Mouse (Mus musculus) liver, adult 2 months (tissue): Measurements from ENCODE around the gene Tsc22d3. TPM values are rescaled to one million over a fixed set of nuclear protein-coding genes. Genes with fewer than 3 reads are reported as not detected.

ENCODE experiments used
- DNase-seq: peaks from one replicate; pipeline ENCODE4 v3.0.0-alpha.2; 2011; ENCODE audit warnings: low read depth, low spot score; ENCODE audit errors: extremely low read depth
- H3K27ac ChIP-seq: fragments of 200-500 bp; replicated peaks from 2 replicates; pipeline ENCODE4 v1.5.1; 2012; ENCODE audit warnings: low read depth, mild to moderate bottlenecking, control low read depth, inconsistent platforms, low read length; ENCODE audit not compliant: insufficient read depth
- H3K27me3 ChIP-seq: fragments of 200-500 bp; 2 replicates; pipeline ENCODE4 v1.6.1; 2012; ENCODE audit warnings: mild to moderate bottlenecking, moderate library complexity, low read length, inconsistent platforms; ENCODE audit not compliant: control insufficient read depth, insufficient read depth
- H3K36me3 ChIP-seq: fragments of 200-500 bp; 2 replicates; pipeline ENCODE4 v1.6.1; 2012; ENCODE audit warnings: low read length, inconsistent platforms; ENCODE audit not compliant: control insufficient read depth, insufficient read depth
- H3K4me1 ChIP-seq: fragments of 200-500 bp; 2 replicates; pipeline ENCODE4 v1.6.1; 2011; ENCODE audit warnings: low read length; ENCODE audit not compliant: control insufficient read depth, insufficient read depth
- H3K4me3 ChIP-seq: fragments of 200-500 bp; 2 replicates; pipeline ENCODE4 v1.5.1; 2011; ENCODE audit warnings: low read depth, mild to moderate bottlenecking, control low read depth, low read length, moderate library complexity; ENCODE audit not compliant: insufficient read depth
- H3K79me2 ChIP-seq: fragments of 200-500 bp; 2 replicates; pipeline ENCODE4 v1.6.1; 2012; ENCODE audit warnings: inconsistent platforms, mild to moderate bottlenecking, low read length, moderate library complexity; ENCODE audit not compliant: control insufficient read depth, insufficient read depth
- H3K9ac ChIP-seq: fragments of 200-500 bp; 2 replicates; pipeline ENCODE4 v1.6.1; 2012; ENCODE audit warnings: low read depth, mild to moderate bottlenecking, control low read depth, inconsistent platforms, low read length
- CTCF ChIP-seq: fragments of 200-500 bp; IDR thresholded peaks from 2 replicates; pipeline ENCODE4 v1.5.1; 2011; ENCODE audit warnings: low read depth, low read length, control low read depth
- POLR2A ChIP-seq: fragments of 200-500 bp; IDR thresholded peaks from 2 replicates; pipeline ENCODE4 v1.6.1; 2011; ENCODE audit warnings: low read length, control low read depth; ENCODE audit not compliant: insufficient read depth; ENCODE audit errors: extremely low read depth
- WGBS: fragments of 180-500 bp; shearing (Covaris S2); methylation state at CpG from one replicate; pipeline ENCODE4 v1.1.7; 2018; 5-methylcytosine and 5-hydroxymethylcytosine counted together
- polyA plus RNA-seq: library from polyadenylated mRNA; depleted of rRNA; stranded (reverse); fragments of >200 nt; gene quantifications from 2 replicates; pipeline ENCODE4 v1.2.3, GENCODE M21; 2012
- total RNA-seq: library from RNA; depleted of rRNA; stranded (reverse); fragments of >200 nt; gene quantifications from 2 replicates; pipeline ENCODE4 v1.2.3, GENCODE M21; 2014

Tsc22d3 gene
- total and polyA plus RNA-seq, 2 experiments, result 56.1 to 194 TPM

GRCm38 (mm10) chrX:140572702-140573338, 27.6 kb downstream of the Tsc22d3 start:
- DNase-seq, result no peak
- Histone ChIP-seq H3K27ac (no peak overlapping the region), H3K27me3 (no peaks in the 10 kb centered on the region), H3K36me3 (peaks cover 7% of the 10 kb centered on the region; the same call in 1 of the 2 replicates), H3K79me2 (no peaks in the 10 kb centered on the region), H3K4me3 (no peak overlapping the region), H3K9ac (no peak overlapping the region), H3K4me1 (peaks cover 16% of the 10 kb centered on the region)
- 50% methylated on average over 2 of the region's 2 CpGs for WGBS
- no peak for TF ChIP-seq CTCF
- TF ChIP-seq POLR2A, result no peak

- H3K27ac ChIP-seq, result peak overlapping the region; percentile 71
- no peaks in the 10 kb centered on the region for H3K27me3 ChIP-seq
- no peak overlapping the region for H3K9ac ChIP-seq
- peaks cover 3% of the 10 kb centered on the region; the same call in 1 of the 2 replicates for H3K36me3 ChIP-seq
- H3K4me1 ChIP-seq, result peaks cover 30% of the 10 kb centered on the region
- WGBS, result 69% methylated on average over 1 of the region's 1 CpGs
- H3K4me3 ChIP-seq, result no peak overlapping the region
- no peaks in the 10 kb centered on the region for H3K79me2 ChIP-seq
- DNase-seq, result peak; percentile 43
- no peak for TF ChIP-seq POLR2A
- TF ChIP-seq CTCF, result no peak
Measured at GRCm38 (mm10) chrX:140569595-140569994, 30.9 kb downstream of the Tsc22d3 start.

- WGBS, result 0% methylated on average over 1 of the region's 1 CpGs
- peaks cover 36% of the 10 kb centered on the region for H3K4me1 ChIP-seq
- peak; percentile 89 for DNase-seq
- no peak overlapping the region for H3K9ac ChIP-seq
- no peak overlapping the region for H3K4me3 ChIP-seq
- peak overlapping the region; percentile 93 for H3K27ac ChIP-seq
- TF ChIP-seq POLR2A (no peak), CTCF (no peak)
- no peaks in the 10 kb centered on the region for H3K79me2 ChIP-seq
- peaks cover 2% of the 10 kb centered on the region; the same call in 1 of the 2 replicates for H3K36me3 ChIP-seq
- no peaks in the 10 kb centered on the region for H3K27me3 ChIP-seq
Measured at GRCm38 (mm10) chrX:140567711-140568407, 32.6 kb downstream of the Tsc22d3 start.

GRCm38 (mm10) chrX:140565759-140566158, 34.7 kb downstream of the Tsc22d3 start:
- H3K36me3 ChIP-seq, result peaks cover 2% of the 10 kb centered on the region; the same call in 1 of the 2 replicates
- H3K4me3 ChIP-seq, result no peak overlapping the region
- no peak overlapping the region for H3K9ac ChIP-seq
- 58% methylated on average over 2 of the region's 2 CpGs for WGBS
- no peak for DNase-seq
- H3K27ac ChIP-seq, result peak overlapping the region; percentile 81
- H3K79me2 ChIP-seq, result no peaks in the 10 kb centered on the region
- TF ChIP-seq CTCF (no peak), POLR2A (no peak)
- peaks cover 36% of the 10 kb centered on the region for H3K4me1 ChIP-seq
- no peaks in the 10 kb centered on the region for H3K27me3 ChIP-seq

- no peak overlapping the region for H3K4me3 ChIP-seq
- WGBS, result 30% methylated on average over 3 of the region's 3 CpGs
- TF ChIP-seq CTCF, result no peak
- no peak for TF ChIP-seq POLR2A
- H3K9ac ChIP-seq, result peak overlapping the region; percentile 29; the same call in 1 of the 2 replicates
- no peaks in the 10 kb centered on the region for H3K27me3 ChIP-seq
- no peaks in the 10 kb centered on the region for H3K79me2 ChIP-seq
- peaks cover 33% of the 10 kb centered on the region for H3K4me1 ChIP-seq
- peak overlapping the region; percentile 90 for H3K27ac ChIP-seq
- H3K36me3 ChIP-seq, result peaks cover 2% of the 10 kb centered on the region; the same call in 1 of the 2 replicates
- DNase-seq, result peak; percentile 91
Measured at GRCm38 (mm10) chrX:140565212-140565611, 35.2 kb downstream of the Tsc22d3 start.
